Mouse (Mus musculus): ENCODE results near the gene Nol6.

The Nol6 gene

DNA sequence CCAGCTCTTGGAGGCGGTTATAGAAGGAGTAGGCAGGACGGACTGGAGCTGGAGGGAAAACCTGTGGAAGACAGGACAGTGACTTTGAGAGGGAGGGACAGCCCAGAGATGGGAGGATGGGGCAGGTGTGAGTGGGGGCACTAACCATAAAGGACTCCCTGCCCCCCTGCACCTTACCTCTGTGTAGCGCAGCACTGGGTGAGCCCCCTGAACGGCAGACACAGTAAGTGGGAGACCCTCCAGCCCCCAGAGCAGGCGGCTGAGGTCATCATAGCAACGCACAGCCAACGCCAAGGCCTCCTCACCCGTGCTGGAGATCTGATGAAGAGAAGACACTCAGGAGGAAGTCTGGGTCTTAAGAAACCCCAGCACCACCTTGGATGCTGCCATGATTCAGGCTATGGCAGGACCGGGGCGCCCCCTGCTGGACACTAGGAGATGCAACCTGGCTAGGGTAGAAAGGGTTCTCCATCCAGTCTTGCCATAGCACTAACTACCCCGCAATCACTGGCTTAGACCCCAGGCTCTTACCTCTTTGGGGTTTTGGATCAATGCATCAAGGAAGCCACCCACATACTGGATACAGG, 5.5 kb downstream of the Nol6 start:
- DNase-seq (ENCODE audit: low read depth, low spot score): no peak

DNA sequence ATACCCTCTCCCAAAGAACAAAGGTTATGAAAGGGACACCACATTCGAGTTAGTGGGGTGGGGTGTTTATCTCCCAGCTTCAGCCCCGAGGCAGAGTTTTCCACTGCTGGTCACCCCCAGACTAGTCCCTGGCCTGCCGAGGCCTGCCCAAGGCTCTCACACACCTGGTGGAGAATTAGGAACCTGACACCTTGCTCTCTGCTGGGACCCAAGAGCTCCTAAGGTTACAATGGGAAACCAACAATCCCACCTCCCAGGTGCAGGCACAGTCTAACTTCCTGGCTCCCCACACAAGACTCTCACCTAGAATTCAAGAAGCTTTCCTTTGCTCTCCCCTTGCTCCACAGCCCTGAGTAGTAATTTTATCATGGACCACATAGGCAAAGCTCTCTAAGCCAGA, 7.4 kb downstream of the Nol6 start:
- DNase-seq (ENCODE audit: low read depth, low spot score): no peak

- DNase-seq (ENCODE audit: low read depth, low spot score): no peak
Measured at GRCm38 (mm10) chr4:41115793-41116192, 8.5 kb downstream of the Nol6 start.

- DNase-seq (ENCODE audit: low read depth, low spot score): no peak
Measured at GRCm38 (mm10) chr4:41115074-41115473, 9.2 kb downstream of the Nol6 start.

- DNase-seq (ENCODE audit: low read depth, low spot score): no peak
Measured at GRCm38 (mm10) chr4:41114358-41115070, 9.7 kb downstream of the Nol6 start.

GRCm38 (mm10) chr4:41108717-41109425, 15.4 kb downstream of the Nol6 start:
- no peak for DNase-seq (ENCODE audit: low read depth, low spot score)

DNA sequence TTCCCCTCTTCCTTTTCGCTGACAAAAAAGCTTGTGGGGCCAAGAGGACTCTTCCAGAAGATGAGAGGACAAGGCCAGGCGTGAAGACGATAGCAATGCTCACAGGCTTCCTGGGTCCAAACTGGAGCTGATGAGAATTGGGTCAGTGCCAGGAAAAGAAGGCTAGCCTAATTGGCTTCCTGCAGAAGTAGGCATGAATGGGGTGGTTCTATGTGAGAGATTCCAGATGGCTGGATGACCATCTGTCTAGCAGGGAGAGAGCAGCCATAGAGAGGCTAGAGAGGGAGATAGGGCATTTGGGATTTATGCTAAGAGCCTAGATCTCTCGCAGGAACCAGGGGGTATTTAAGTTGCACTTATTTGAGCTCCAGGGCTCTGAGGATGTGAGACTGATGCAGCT, 16.8 kb downstream of the Nol6 start:
- DNase-seq (ENCODE audit: low read depth, low spot score): no peak

- DNase-seq (ENCODE audit: low read depth, low spot score): no peak
Measured at GRCm38 (mm10) chr4:41102901-41103300, 21.4 kb downstream of the Nol6 start.

GRCm38 (mm10) chr4:41100986-41101385, 23.3 kb downstream of the Nol6 start:
- DNase-seq (ENCODE audit: low read depth, low spot score): no peak

GRCm38 (mm10) chr4:41098577-41098951, 25.7 kb downstream of the Nol6 start:
- DNase-seq (ENCODE audit: low read depth, low spot score): no peak

GRCm38 (mm10) chr4:41097871-41098576, 26.2 kb downstream of the Nol6 start, which contains the start of gene Aqp3:
Gene Aqp3 (minus strand): TSS chr4:41098183.
- no peak for DNase-seq (ENCODE audit: low read depth, low spot score)

- DNase-seq (ENCODE audit: low read depth, low spot score): no peak
Measured at GRCm38 (mm10) chr4:41097381-41097780, 26.9 kb downstream of the Nol6 start.

DNA sequence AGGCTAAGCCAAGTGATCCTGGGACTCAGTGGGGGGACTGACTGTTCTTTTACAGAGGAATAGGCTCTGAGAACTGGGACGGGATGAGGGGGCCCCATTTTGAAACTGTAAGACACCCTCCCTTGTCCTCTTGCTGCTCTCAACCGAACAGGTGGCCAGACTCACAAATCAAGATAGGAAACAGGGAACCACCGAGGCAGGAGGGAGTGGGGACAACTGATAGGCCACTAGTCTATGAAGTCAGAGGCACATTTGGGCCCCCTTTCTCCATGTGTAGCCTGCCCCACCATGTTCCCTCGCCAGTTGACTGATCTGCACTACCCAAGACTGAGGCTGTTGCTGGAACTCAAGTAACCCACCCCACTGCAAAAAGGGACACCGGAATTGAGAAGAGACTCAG, 27.5 kb downstream of the Nol6 start:
- DNase-seq (ENCODE audit: low read depth, low spot score): no peak

GRCm38 (mm10) chr4:41096169-41096568, 28.1 kb downstream of the Nol6 start:
- no peak for DNase-seq (ENCODE audit: low read depth, low spot score)

DNA sequence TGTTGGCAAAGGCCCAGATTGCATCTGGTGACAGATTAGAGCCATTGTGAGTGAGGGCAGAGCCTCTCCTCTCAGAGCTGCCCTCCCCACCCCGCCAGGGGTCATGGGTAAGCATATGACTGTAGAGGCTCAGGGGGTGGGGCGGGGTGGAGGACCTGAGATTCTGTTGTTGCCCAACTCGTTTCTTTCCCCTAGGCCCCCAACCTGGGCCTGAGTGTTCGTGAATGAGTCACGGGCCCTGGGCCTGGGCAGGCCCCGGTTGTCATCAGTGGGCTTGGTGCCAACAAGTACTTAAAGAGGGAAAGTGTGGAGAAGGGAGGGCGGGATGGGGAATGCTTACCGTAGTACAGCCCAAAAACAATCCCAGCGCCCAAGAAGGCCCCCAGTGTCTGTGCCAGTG, 29.9 kb downstream of the Nol6 start:
- no peak for DNase-seq (ENCODE audit: low read depth, low spot score)

DNA sequence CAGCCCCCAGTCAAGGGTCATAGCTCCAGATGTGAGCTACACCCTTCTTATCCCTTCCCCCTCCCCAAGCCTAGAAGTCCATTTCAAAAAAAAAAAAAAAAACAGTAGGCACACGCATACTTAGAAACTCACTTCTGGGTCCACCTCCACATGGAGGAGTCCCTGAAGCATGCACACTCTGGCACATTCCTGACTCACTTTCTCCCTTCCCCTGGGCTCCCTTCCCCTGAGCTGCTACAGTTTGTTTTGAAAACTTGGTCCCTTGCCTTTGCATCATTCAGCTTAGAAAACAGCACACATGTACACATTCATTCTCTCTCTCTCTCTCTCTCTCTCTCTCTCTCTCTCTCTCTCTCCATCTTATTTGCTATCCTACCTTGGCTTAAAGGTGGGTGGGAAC, 31.3 kb downstream of the Nol6 start:
- DNase-seq (ENCODE audit: low read depth, low spot score): no peak

GRCm38 (mm10) chr4:41091391-41091790, 32.9 kb downstream of the Nol6 start:
- no peak for DNase-seq (ENCODE audit: low read depth, low spot score)

- no peak for DNase-seq (ENCODE audit: low read depth, low spot score)
Measured at GRCm38 (mm10) chr4:41089705-41090104, 34.5 kb downstream of the Nol6 start.

GRCm38 (mm10) chr4:41089189-41089588, 35.1 kb downstream of the Nol6 start:
- DNase-seq (ENCODE audit: low read depth, low spot score): no peak

DNA sequence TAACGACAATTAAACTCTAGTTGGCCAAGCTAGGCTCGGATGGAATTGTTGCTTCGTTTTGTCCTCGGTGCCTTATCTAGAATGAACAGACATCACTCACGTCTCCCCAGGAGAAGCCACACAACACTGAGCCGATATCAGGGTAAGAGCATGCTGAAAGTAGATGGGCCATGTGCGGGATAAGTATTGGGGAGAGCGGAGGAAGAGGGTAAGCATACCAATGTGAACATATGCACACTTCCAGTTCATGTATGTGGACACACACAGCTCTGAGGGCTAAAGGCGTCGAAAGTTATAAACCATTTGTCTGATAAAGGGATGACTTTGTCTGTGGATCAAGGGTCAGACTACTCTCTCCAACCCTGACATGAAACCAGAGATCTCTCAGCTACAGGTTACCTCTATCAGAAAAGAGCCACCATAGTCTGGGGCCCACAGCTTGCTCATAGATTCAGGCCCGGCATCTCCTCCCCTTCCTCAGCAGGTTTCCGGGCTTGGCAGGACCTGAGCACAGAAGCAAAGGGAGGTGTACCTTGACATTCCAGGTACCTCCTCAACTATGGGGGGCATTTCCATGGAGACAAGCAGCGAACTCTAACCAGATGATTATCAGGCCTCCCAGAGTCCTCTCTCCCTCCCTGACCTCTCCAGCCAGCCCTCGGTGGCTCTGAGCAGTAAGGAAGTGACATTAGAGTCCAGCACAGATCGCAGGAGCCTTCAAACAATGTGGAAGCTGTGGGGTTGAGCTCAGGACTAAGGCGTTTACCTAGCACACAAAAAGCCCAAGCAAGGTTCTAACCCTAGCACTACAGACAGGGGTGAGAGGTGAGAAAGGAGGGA, 36.6 kb downstream of the Nol6 start:
- DNase-seq (ENCODE audit: low read depth, low spot score): no peak

DNA sequence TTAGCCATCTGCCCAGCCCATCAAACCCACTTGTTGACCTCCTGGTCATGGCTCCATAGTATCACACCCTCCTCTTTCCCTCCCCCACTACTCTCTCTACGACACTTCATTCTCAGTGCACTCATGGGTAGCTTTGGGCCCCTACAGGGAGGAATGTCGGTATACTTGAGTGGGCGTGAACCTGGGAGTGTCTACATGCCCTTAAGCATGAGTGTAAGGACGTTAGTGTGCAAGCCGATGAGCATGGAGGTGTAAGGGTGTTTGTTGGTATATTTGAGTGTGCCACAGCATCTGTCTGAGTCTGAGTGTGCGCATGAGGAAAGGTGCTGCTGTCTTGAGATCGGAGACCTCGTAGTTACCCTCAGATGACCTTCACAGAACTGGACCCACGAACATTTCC, 37.3 kb downstream of the Nol6 start:
- no peak for DNase-seq (ENCODE audit: low read depth, low spot score)
